Mouse (Mus musculus): ENCODE measurements around the gene Mob2.

Mob2 gene

DNA sequence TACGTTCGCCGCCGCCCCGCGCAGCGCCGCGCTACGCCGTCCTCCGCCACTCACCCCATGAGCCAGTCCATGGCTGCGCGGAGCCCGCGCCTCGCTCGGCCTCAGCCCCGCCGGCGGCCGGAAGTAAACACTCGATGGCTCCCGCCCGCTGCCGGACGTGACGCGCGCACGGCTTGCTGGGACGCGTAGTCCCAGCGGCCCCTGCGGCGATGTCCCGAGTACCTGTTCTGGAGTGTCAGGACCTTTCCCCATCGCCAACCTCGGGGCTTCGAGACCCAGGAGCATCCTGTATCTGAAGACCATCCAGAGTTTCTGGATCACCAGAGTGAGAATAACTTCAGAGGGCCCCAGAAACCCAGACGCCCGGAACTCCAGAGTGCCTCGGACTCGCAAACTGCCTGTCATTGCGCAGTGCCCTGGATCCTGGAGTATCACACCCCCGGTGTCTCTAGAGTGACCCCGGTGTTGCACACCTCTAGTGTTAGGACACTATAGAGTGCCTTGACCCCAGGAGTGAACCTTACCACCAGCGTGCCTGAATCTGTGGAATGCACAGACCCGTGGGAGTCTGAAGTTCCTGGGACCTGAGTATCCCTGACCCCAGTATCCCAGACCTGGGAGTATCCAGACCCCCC is at the start of gene Mob2:
Mob2 (minus strand) TSS at position 135 of the 635 bp plus-strand sequence.
- DNase-seq (ENCODE audit: low spot score): peak; percentile 90

DNA sequence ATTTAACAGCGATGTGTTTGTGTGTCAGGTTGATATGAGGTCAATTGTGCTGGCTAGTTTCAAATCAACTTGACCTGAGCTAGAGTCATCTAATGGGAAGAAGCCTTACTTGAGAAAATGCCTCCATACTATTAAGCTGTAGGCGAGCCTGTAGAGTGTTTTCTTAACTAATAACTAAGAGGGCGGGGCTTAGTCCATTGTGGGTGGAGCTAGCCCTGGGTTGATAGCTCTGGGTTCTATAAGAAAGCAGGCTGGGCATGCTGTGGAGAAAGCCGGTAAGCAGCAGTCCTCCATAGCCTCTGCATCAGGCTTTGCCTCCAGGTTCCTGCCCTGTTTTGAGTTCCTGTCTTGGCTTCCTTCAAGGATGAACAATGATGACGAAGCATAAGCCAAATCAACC is 43.9 kb upstream of the Mob2 start:
- no peak for DNase-seq (ENCODE audit: low spot score)

DNA sequence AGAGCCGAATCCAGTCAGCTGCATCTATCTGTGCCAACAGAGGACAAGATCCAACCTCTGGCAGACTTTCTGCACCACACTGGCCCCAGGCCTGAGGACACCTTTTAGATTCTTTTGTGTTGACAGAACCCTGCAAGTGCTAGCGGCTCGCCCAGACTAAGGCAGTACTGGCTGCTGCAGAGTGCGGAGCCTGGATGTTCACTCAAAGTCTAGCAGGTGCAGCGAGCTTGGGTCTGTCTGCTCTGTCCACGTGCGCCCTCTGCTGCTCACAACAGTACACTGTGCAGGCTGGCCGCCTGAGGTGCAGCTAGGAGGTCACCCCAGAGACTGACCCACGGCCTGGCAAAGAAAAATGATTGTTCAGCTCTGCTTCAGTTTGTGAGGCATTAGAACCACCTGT is 36.9 kb upstream of the Mob2 start:
- peak; percentile 87 for DNase-seq (ENCODE audit: low spot score)

DNA sequence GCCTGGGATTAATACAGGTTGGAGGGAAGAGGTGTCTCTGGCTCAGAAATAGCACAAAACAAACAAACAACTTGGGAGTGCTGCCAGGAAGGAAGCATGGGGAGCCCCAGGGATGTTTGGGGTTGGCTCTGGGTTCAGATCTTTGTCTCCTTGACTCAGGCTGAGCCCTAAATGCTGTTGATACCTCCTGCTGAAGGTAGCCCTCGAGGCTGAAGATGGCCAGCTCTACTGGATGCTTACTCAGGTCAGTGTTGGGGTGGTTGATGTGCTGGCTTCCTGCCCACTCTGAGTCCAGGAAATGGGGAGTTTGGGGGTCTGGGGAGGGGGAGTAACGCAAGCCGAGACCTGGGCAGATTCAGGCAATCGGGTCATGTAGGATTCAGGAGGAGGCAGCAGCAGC is 35.8 kb upstream of the Mob2 start:
- no peak for DNase-seq (ENCODE audit: low spot score)

DNA sequence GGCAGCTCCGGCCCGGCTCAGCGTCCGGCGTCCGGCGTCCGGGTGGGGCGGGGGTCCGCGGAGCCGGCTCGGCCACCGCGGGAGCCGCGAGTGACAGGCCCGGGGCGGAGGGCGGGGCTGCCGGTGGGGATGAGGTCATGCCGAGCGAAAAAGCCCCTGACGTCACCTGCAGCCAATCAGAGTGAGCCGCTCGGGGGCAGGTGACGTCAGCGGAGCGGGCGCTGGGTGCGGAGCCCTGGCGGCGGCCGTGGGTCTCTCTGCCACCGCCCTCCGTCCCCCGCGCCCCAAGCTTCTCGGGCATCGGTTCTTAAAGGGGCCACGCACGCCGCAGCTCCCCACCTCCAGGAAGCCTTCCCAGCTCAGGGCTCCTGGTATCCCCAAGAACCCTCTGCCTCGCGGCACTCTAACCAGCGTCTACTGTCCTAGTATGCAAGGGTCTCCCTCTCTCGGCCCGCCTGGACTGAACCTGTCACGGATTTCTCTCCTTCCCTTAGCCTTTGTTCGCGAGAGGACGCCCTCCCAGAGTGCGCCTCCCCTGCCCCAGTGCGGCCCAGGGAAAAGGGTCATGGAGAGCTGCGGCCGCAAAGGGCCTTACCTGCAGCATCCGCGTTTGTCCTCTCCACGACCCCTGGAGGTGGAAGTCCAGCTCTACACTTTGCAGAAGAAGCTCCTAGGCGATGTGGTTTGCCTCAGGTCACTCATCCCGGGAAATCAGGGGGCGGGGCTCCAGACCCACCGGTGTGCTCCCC is 34.5 kb upstream of the Mob2 start, which contains the start of gene Dusp8:
Dusp8 (minus strand) TSS at position 661 of the 749 bp plus-strand sequence.
- peak; percentile 95 for DNase-seq (ENCODE audit: low spot score)

DNA sequence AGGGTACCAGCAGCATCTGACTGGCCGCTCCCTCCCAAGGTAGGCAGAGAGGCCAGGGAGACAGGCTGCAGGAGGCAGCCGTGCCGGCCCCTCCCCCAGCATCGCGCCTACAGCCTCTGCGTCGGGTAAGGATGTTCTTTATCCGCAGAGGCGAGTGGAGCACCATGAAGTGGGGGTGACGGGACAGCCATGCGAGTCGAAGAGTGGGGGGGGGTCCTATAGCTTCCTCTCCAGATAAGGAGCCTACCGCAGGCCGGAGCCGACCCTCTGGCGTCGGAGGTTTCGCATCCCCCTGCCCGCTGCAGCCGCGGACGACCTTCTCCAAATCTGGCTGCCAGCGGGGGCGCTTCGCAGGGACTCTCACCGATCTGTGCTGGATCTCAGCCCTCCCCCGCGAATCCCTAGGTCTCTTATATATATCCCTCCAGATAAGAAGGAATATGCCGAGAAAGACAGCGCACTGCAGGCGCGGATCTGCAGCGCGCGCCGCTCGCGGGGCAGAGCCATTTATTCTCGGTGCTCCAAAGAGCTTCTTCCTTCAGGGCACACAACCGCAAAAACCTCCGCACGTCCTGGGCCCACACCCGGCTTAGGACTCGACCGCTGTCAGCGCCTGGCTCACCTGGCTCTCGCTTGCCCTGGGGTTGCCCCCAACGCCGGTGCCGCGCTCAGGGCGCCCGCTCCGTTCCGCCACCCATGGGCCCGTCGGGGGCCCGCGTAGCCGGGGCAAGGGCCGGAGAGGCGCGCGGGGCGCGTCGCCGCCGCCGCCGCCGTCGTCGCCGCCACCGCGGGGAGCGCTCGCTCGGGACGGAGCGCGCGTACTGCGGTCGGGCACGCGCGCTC is 33.7 kb upstream of the Mob2 start:
- peak; percentile 54 for DNase-seq (ENCODE audit: low spot score)

DNA sequence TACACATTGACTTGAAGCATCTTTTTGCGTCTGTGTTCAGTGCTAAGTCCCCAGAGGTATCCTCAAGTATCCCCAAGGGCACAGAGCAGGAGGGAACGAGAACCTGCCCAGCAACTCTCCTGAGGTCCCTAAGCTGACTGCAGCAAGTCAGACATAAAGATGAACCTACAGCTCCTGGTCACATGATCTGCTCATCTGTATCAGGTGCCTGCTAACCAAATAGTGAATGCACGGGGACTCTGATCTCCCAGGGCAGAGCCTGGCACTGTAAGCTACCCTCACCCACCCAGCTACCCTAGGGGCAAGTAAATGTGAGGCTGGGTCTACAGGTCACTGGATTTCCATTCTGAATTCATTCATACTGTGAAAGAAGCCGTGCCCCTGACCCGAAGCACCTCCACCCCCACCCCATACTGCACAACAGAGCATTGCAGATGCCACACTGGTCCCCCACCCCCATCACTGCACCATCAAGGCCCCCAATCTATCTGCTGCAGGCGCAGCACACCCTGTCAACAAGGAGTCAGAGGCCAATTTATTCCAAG is 32.9 kb upstream of the Mob2 start:
- DNase-seq (ENCODE audit: low spot score): peak; percentile 30

DNA sequence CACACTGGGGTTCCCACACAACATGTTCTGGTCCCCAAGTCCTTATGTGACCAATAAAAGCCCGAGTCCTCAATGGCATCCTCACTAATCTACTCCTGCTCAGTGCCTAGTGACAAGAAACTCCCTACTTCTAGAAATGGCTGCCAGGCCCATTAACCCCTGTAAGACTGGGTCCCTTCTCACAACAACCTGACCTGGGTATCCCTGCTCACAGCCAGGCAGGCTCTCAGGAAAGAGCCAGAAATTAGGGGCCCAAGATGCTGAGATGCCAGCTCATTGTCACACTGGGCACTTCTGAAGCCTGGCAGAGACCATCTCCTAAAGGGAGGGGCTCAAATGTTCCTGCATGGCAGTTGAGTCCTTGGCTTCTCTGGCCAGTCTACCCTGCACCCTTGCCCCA is 32.1 kb upstream of the Mob2 start:
- no peak for DNase-seq (ENCODE audit: low spot score)

DNA sequence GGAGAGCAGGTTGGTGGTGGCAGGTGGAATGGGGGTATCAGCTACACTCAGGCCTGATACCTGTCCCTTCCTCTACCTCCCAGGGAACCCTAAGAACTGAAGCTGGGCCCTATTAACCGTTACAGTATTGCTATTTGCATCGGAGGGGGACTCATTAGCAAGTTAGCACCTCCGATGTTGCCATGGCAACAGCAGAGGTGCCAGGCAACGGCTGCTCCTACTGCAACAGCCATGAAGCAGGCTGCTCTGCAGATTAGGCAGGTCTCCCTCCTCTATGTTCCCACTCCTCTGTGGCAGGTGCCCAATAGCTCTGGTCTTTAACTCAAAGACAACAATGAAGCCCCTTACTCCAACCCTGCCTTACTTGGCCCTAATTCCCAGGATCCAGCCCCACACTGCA is 31.0 kb upstream of the Mob2 start:
- peak; percentile 48 for DNase-seq (ENCODE audit: low spot score)

DNA sequence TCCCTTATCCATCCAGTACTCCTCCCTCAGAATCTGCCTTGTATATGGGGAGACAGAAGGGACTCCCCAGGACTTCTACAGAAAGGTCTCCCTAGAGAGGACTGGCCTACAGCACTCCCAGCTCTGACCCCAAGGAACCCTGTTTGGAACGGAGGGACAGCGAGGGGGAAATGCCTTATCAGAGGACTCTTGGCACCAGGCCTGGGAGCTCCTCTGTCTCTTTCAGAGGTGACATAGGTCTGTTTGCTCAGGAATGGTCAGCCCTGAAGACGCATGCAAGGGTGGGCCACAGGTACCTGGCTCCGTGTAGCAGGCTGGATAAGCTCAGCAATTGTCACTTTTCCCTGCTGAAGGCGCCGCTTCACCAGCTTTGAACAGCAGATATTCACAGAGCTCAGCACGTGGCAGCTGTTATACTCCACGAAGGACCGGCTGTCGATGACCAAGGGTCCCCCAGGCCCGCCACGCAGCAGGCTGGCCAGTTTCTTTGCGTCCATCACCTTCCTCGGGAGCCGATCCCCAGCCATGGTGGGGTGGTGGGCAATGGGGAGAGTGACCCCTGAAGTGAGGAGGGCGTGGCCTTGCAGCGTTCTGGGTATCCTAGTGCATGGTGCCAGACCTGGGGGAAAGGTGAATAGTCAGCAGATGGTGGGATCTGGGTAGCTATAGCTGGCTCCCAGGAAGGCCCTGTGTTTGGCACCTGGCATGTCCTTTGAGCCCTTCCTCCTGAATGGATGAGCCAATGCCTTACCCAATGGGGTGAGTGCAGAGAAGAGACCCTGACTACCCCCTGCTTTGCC is 29.0 kb upstream of the Mob2 start:
- no peak for DNase-seq (ENCODE audit: low spot score)

DNA sequence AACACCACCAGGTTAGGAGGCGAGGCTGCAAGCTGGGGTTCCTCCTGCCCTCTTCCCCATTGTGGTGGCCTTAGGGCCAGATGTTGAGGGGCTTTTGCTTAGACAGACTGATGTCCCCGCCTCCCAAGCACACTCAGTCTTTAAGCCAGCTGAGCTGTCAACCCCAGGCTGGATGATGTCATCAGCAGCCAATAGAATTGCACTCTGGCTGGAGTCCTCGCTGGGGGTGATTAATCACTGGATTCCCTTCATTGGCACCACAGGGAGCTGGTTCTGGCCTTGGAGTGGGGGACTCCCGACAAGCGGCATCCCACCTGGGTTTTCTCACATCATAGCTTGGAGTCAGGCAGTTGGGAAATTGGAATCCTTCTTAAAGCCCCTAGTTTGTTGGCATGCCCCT is 28.0 kb upstream of the Mob2 start:
- DNase-seq (ENCODE audit: low spot score): peak; percentile 74

DNA sequence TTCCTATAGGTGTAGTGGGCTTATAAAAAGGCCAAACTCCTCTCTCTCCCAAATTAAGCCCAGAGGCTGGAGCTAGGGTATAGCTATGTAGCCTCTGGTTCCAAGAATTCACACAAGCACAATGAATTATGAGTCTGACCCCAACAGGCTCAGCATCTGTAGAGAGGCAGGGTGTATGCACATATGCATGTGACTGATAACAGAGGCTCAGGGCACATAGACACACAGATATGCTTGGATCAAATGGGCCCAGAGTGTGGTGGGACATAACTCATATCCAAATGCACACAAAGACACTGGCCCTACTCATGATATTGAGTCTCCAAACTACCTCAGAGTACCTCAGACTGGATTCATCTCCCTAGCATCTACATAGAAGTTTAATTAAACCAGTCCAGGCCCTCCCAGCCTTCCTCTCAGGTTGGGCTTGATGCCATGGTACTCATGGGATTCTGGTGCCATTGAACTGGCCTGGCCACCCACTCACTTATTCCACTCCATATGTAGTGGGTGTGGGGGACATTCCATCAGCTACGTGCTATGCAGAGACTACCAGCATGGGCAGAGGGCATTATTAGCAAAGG is 26.3 kb upstream of the Mob2 start:
- no peak for DNase-seq (ENCODE audit: low spot score)

DNA sequence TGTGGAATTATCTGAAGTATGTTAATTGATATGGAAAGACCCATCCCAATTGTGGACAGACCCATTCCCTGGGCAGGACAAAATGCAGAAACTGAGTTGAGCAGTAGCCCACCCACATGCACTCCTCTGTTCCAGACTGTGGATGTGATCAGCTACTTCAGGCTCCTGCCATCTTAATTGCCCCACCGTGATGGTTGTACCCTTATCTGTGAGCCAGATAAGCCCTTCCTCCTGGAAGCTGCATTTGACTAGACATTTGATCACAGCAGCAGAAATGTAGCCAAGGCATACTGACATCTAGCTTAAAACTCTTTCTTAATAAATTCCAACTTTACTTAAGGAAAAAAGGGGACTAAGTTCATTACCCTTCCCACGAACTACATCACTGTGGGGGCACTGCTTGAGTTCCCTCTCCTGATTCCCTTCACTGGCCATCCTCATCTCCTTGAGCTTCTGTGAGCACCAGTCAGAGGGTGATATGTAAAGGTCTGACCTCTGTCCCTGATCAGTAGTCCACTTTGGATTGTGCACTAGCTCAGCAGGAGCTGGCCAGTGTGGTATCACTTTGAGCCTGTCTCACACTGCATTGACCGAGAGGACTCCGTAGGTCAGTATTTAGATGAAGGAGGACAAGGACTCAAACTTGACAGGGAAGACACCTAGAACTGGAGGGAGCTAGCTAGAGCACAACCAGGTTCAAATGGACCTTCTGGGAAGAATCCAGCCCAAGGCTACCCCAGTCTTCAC is 25.5 kb upstream of the Mob2 start:
- DNase-seq (ENCODE audit: low spot score): no peak

DNA sequence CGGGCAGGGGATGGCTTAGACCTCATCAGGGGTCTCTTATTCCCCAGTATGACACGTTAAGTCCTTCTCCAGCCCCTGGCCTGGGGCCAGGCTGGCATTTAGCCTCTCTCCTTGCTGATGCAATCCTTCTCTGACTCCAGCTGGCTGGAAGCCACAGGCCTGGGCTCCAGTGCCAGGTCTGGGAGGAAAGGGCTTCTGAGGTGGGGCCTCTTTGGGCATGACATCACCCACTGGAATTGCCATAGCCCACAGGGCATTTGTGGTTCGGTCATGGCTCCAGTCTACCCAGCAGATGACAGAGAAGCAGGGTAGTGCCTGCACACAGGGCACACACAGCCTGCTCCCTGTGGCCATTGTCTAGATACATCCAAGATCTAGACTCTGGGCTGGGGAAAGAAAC is 24.0 kb upstream of the Mob2 start:
- DNase-seq (ENCODE audit: low spot score): peak; percentile 97

DNA sequence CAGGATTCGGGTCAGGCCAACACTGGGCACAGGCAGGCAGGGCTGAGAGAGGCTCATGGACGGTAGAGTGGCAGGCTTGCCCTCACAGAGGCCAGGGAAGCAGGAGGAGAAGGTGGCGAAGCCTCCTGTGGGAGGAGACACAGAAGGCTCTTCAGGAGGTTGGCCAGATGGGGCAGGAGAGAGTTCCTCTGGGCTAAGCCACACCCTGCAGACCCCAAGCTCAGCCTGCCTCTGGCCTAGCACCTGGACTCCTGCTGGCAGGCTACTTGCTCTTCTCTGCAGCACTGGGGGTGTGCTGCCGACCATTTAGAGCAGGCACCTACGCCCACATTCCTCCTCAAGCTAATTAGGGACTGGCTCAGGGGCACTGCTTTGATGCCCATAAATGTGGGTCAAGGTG is 23.5 kb upstream of the Mob2 start:
- peak; percentile 86 for DNase-seq (ENCODE audit: low spot score)

DNA sequence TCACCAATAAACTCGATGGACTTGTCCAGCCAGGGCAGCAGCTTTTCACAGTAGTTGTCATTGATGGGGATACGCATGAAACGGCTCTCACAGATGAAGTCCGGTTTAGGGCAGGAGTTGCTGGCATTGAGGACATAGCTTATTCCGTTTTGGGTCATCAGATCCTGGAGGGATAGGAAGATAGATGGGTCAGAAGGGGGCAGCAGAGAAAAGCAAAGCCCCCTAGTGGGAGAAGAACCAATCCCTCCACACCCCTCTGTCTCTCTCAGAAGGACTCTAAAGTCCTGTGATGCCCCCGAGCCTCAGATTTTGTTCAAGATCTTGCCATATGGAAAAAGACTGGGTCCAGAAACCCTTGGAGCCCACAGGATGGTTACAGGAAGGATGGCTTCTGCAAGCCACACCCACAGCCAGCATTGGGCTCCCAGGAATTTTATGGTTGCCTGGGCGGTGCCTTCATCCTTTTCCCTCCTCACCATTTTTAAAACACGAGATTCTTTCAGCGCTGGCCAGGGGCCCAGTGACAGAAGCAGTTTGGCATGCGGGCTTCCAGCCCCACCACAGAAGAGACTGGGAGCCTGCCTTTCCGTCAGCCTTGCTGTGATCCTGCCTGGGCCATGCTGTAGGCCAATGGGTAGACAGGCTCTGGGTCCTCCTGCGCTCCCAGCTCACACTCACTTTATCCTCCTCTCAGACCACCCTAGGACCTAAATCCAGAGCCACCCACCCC is 22.9 kb upstream of the Mob2 start:
- peak; percentile 52 for DNase-seq (ENCODE audit: low spot score)

DNA sequence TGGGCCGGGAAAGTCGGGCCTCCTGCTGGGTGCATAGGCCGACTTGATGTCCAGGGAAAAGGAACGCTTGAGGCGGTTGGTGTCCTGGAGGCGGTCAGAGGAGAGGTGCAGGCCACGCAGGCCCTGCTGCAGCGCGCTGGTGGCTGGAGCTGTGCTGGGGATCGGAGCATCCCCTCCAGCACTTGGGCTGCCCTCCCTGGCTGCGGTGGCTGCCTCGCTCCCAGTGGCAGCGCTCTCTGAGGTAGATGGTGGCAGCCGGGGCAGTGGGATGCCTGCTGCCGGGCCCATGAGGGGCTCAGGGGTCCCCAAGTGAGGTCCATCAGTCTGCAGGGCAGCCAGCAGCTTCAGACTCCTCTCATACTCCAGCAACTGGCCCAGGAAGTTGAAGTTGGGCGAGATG is 21.7 kb upstream of the Mob2 start:
- no peak for DNase-seq (ENCODE audit: low spot score)

DNA sequence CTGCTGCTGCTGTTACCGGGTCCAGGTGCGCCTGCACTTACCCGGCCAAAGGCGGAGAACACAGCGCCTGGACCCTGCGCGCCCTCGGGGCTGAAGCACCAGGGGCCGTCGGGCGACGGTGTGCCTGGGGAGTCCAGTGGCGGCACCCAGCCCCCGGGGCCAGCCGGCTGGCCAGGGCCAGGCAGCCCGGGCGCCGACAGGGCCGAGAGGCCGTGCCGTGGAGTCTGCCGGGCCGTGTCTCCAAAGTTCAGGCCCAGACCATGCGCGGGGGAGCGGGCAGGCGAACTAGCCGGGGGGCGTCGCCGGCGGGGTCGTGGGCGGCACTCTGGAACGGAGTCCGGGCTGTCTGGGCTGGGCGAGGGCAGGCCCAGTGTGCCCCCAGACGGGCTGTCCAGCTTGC is 21.3 kb upstream of the Mob2 start:
- DNase-seq (ENCODE audit: low spot score): no peak

DNA sequence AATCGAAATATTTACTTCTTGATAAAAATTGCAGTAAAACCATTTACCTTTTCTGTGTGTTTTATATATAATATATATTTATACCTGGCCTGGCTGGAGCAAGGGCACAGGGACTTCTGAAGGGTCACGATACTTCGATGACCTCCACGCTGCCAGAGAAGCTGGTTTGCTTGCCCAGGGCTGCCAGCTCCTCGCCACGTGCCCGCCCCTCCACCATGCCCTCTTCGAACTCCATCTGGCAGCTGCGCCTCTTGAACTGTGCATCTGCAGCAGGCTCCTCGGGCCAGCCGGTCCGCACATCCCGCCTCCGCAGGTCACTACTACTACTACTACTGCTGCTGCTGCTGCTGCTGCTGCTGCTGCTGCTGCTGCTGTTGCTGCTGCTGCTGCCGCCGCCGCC is 20.9 kb upstream of the Mob2 start:
- no peak for DNase-seq (ENCODE audit: low spot score)

DNA sequence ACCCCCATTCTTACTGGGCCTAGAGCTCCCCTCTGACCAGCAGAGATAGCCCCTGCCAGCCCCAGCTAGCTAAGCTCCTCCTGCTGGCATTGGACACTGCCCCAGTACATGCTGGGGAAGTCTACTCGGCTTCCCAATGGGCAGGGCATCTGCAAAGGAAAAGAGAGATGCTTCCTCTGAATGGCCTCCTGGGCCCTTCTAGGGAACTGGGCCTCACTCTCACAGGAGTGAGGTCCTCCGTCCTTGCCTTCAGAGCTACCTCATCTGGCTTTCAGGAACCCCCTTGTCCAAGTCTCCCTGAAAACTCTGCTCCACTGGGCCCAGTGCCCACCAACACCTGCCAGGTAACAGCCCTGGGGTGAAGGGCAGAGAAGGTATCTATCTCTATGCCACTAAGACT is 20.0 kb upstream of the Mob2 start:
- no peak for DNase-seq (ENCODE audit: low spot score)
